Mouse (Mus musculus) cortical plate, adult 2 months (tissue): ENCODE results near the gene Prmt3. TPM values are rescaled to one million over a fixed set of nuclear protein-coding genes. Genes with fewer than 3 reads are reported as not detected.

Experiments used
- H3K27ac ChIP-seq: fragments of 200-500 bp; 2 replicates; pipeline ENCODE4 v1.5.1; 2012; ENCODE audit warnings: low read length, control low read depth, inconsistent platforms; ENCODE audit not compliant: insufficient read depth
- H3K4me1 ChIP-seq: fragments of 200-500 bp; 2 replicates; pipeline ENCODE4 v1.6.1; 2011; ENCODE audit warnings: low read length; ENCODE audit not compliant: control insufficient read depth, insufficient read depth
- H3K4me3 ChIP-seq: fragments of 200-500 bp; 2 replicates; pipeline ENCODE4 v1.5.1; 2011; ENCODE audit warnings: mild to moderate bottlenecking, low read length, control low read depth; ENCODE audit not compliant: insufficient read depth
- CTCF ChIP-seq: fragments of 200-500 bp; IDR thresholded peaks from 2 replicates; pipeline ENCODE4 v1.5.1; 2011; ENCODE audit warnings: mild to moderate bottlenecking, control low read depth, low read length; ENCODE audit not compliant: insufficient read depth; ENCODE audit errors: extremely low read depth
- POLR2A ChIP-seq: fragments of 200-500 bp; IDR thresholded peaks from 2 replicates; pipeline ENCODE4 v1.6.1; 2011; ENCODE audit warnings: mild to moderate bottlenecking, low read length, control low read depth; ENCODE audit not compliant: insufficient read depth; ENCODE audit errors: extremely low read depth
- polyA plus RNA-seq: library from polyadenylated mRNA; depleted of rRNA; stranded (reverse); fragments of >200 nt; gene quantifications from 2 replicates; pipeline ENCODE4 v1.2.3, GENCODE M21; 2012

The Prmt3 gene
- polyA plus RNA-seq, 1 experiment: 28.0 TPM

DNA sequence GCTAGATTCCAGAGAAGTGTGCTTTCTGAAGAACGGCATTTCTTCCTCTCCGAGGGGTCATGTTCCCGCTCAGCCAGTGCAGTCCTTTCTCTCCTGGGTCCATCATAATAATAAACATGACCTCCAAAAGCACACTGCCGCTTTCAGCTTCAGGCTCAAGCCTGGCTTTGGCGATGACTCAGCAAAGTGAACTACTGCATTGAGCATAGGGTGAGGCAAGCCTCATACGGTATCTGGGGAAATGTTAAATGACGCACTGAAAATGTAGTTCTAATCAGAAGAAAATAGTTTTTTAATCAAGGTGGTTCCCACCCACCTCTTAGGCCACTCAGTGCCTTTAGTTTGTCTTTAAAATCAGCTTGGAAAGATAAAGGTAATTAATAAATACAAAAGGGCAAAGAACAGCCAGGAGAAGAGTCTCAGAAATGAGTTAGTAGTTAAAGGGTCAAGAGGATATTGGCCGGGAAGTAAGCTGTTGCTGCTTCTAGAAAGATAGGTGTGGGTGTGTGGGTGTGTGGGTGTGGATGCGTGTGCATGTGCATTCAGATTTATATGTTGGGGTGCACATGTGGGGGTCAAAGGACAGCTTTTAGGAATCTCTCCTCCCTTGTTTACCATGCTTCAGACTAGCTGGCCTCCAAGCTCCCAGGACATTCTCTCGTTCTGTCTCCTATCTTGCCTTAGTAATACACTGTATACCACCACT lies 14.0 kb upstream of the Prmt3 start:
- Histone ChIP-seq H3K4me1 (peaks cover 2% of the 10 kb centered on the region; the same call in 1 of the 2 replicates), H3K27ac (no peak overlapping the region), H3K4me3 (no peak overlapping the region)
- TF ChIP-seq POLR2A (no peak), CTCF (no peak)

DNA sequence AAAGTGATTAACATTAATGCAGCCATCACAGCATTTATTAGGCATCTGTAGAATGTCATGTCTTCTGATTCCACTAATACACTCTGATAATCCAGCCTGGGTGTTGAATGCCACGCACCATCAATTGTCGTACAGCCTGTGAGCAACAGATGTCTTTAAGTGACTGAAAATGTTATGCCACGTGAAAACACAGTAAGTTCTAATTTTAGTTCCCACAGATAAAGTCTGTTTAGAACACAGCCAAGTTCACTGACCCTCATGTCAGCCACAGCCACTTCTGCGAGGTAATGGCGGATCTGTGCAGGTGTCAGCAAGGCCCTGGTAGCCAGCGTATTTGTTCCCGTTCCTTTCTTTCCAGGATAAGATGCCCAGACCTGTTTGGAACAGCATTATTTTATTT lies 12.0 kb upstream of the Prmt3 start:
- Histone ChIP-seq H3K27ac (no peak overlapping the region), H3K4me1 (peaks cover 2% of the 10 kb centered on the region; the same call in 1 of the 2 replicates), H3K4me3 (no peak overlapping the region)
- TF ChIP-seq POLR2A: no peak
- TF ChIP-seq CTCF: no peak

DNA sequence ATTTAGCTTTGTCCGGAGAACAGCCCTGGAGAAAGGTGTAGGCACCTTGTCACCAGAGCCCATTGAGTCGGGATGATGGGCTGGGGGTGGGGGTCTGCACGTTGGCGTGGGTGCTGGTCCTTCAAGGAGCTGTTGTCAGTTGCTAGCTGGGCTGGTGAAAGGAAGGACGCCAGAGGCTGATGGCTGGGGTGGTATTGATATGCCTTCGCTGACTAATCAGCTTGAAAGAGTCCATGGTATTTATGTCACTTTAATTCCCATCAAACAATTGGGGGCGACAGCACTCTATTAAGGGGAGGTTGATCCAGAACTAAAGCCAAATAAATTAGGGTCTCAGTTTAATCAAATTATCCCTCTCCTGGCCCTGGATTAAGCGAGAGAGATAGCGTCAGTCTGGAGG lies 9.6 kb upstream of the Prmt3 start:
- Histone ChIP-seq H3K4me3 (no peak overlapping the region), H3K4me1 (no peaks in the 10 kb centered on the region; the same call in 1 of the 2 replicates), H3K27ac (no peak overlapping the region)
- no peak for TF ChIP-seq CTCF

DNA sequence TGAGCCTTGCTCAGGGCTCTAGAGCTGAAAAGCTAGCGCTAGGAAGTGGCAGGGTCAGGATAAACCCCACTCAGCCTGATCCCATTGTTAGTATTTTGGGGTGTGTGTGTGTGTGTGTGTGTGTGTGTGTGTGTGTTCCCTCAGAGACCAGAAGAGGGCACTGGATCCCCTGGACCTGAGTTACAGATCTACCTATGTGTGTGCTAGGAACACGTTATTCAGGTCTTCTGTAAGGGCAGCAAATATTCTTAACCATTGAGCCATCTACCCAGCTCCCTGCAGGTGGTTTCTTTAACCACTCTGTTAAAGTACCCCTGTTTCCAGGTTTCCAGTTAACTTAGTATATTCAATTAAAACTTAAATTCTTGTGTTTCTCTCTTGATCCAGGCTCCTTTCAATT lies 3.8 kb upstream of the Prmt3 start:
- Histone ChIP-seq H3K27ac (no peak overlapping the region), H3K4me1 (peaks cover 4% of the 10 kb centered on the region; the same call in 1 of the 2 replicates), H3K4me3 (no peak overlapping the region)
- TF ChIP-seq CTCF (no peak), POLR2A (no peak)

DNA sequence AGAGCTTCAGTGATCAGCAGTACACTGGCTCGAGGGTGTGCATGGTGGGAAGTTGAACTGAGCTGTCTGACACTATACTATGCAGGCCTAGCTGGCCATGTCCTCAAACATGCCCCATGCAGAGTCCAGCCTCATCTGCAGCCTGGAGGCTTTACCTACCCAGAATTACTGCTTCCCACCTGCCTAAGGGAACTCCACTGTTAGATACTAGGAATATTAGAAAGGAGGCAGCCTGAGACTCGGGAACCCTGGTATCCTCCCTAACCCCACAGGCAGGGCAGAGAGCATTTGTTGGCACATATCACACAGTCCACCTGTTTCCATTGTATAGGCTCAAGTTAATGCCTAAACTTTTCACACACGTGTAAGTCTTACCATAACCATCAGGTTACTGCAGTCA lies 561 bp upstream of the Prmt3 start:
- H3K4me1 ChIP-seq: peaks cover 6% of the 10 kb centered on the region; the same call in 1 of the 2 replicates
- no peak overlapping the region for H3K4me3 ChIP-seq
- H3K27ac ChIP-seq: no peak overlapping the region
- TF ChIP-seq POLR2A (no peak), CTCF (no peak)

DNA sequence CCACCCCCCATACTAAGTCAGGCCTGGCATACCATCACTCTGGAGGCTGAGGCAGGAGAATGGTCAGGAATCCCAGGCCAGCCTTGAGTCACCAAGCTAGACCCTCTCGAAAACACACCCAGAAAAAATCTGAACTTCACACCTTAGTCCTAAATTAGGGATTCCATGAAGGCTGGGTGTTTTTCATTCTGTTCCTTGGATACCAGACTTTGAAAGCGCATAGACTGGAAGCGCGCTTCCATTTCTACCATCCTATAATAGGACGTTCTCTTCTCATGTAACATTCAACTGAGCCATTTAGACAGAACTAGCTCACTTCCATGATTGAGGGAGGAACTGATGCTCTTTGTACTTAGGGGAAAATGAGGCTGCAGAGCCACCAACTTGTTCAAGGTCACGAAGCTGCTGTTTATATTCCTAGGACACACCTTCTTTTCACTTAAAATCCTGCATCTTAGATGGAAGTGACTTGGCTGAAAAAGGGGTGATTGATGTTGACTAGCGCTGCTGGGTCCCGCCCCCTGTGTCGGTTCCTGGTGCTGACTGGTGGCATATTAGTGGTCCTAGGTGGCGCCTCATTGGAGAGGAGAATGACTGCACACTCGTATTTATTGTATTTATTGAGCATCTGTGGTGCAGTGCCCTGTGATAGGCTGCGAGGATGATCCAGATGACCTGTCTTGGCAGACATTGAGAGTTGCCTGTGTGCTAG lies 914 bp downstream of the Prmt3 start:
- no peak overlapping the region for H3K27ac ChIP-seq
- peak overlapping the region; percentile 49 for H3K4me3 ChIP-seq
- peaks cover 6% of the 10 kb centered on the region; the same call in 1 of the 2 replicates for H3K4me1 ChIP-seq
- no peak for TF ChIP-seq CTCF
- TF ChIP-seq POLR2A: no peak

DNA sequence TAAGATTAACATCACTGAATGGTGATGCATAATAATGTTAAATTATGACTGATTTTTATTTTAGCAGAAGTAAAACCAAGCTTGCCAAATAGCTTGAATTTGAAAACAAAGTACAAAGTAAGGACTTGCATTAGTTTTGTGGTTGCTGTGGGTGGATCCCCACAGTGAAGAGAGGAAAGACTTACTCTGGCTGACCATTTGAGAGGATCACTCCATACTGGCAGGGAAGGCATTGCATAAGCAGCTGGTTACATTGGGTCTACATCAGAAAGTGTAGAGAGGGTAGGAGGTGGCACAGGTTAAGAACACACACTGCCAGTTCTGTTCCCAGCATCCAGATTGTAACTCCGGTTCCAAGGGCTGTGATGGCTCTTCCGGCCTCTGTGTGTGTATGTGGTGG lies 4.9 kb downstream of the Prmt3 start:
- Histone ChIP-seq H3K27ac (no peak overlapping the region), H3K4me1 (peaks cover 6% of the 10 kb centered on the region; the same call in 1 of the 2 replicates), H3K4me3 (no peak overlapping the region)
- no peak for TF ChIP-seq CTCF
- no peak for TF ChIP-seq POLR2A

DNA sequence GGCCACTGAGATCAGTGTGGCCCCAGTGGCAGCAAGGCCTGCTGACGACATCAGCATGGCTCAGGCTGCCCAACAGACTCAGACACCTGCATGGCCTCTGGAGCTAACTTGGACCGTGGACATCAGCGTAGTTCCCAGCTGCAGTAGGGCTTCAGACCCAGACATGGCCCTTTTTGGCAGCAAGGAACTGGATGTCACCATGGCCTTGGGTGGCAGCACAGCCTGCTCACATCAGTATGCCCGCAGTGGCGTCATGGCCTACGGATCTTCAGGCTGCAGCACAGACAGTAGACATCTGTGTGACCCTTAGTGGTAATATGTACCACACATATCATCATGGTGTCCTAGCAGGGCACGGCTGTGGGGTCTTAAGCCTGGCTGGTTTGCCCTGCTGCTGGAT lies 7.0 kb downstream of the Prmt3 start:
- H3K27ac ChIP-seq: no peak overlapping the region
- H3K4me3 ChIP-seq: no peak overlapping the region
- TF ChIP-seq POLR2A (no peak), CTCF (no peak)
- H3K4me1 ChIP-seq: no peaks in the 10 kb centered on the region

DNA sequence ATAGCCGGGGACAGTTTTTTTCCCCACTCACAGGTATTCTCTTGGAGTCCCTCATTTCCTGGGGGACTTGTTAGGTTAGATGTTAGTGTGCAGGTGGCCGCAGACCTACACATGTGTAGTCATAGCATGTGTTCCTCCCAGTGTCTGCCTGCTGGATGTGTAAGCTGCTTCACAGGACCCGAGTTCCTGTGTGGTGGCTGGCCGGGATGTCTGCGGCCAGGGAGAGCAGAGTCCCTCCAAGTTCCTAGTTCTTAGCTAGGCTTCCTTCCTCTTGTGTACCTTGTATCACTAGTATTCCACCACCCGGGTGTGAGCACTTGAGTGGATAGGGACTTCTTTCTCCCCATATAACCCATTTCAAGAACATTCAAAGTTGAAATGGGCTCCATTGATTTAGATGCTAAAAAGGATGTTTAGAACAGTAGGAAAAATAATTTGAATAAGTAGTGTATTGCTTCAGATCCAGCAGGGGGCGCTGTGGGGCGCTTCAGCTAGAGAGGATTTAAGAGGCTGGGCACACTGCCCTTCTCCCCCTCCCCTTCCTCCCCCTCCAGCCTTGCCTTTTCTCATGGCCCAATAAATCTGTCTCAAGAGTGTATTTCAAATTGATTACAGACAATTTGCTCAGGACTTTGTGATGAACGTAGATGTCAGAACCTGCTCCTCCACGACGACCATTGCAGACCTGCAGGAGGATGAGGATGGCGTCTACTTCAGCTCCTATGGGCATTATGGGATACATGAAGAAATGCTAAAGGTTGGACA lies 8.7 kb downstream of the Prmt3 start:
- H3K27ac ChIP-seq: no peak overlapping the region
- TF ChIP-seq POLR2A (no peak), CTCF (peak; percentile 46)
- H3K4me1 ChIP-seq: no peaks in the 10 kb centered on the region
- no peak overlapping the region for H3K4me3 ChIP-seq

DNA sequence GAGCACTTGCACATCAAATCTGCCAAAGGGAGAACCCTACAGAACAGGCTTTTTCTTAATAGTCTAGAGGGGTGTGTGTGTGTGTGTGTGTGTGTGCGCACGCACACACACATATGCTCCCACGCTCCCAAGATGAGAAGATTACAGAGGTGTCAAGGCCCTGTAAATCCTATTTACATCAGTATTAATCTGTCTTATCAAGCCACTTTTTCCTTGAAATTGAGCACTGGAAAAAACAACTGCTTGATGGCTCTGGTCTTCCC lies 9.2 kb downstream of the Prmt3 start:
- TF ChIP-seq CTCF (no peak), POLR2A (no peak)
- Histone ChIP-seq H3K4me3 (no peak overlapping the region), H3K4me1 (no peaks in the 10 kb centered on the region)

More for the DNA sequence above, 9.2 kb downstream of the Prmt3 start:
- no peak overlapping the region for H3K27ac ChIP-seq
